Mouse (Mus musculus) liver, postnatal 0 days (tissue): ENCODE data around the gene Rab11fip4.

Experiments used
- CTCF ChIP-seq: sonication (generic); IDR thresholded peaks from 2 replicates; pipeline ENCODE4 v1.5.1; 2016; ENCODE audit warnings: antibody characterized with exemption, low read depth
- EP300 ChIP-seq: IDR thresholded peaks from 2 replicates; pipeline ENCODE4 v1.6.1; 2016; ENCODE audit warnings: antibody characterized with exemption, low read depth, mild to moderate bottlenecking

GRCm38 (mm10) chr11:79698071-79698470 lies 107.1 kb downstream of the Rab11fip4 start:
- TF ChIP-seq CTCF: no peak
- TF ChIP-seq EP300: no peak
